Mouse (Mus musculus) frontal cortex, postnatal 14 days (tissue): ENCODE results near the gene Stim2.
A peak's percentile ranks its signal among the peaks of the same experiment; 100 is the strongest.

ENCODE experiments used
- DNase-seq, 2 experiments: peaks; one replicate each; pipeline ENCODE4 v3.0.0; 2022; ENCODE audit warnings: low spot score in 2 of 2

The Stim2 gene

GRCm38 (mm10) chr5:54049145-54049733 is 50.9 kb downstream of the Stim2 start:
- no peak for DNase-seq

GRCm38 (mm10) chr5:54049940-54050339 is 51.6 kb downstream of the Stim2 start:
- no peak for DNase-seq

- no peak for DNase-seq
These were observed 52.8 kb downstream of the Stim2 start for GRCm38 (mm10) chr5:54051056-54051455.

- no peak for DNase-seq
These were observed 53.9 kb downstream of the Stim2 start for GRCm38 (mm10) chr5:54052205-54052604.

- no peak for DNase-seq
These were observed 55.5 kb downstream of the Stim2 start for GRCm38 (mm10) chr5:54053673-54054366.

GRCm38 (mm10) chr5:54056266-54056665 is 58.0 kb downstream of the Stim2 start:
- no peak for DNase-seq

GRCm38 (mm10) chr5:54059998-54060397 is 61.7 kb downstream of the Stim2 start:
- no peak for DNase-seq

GRCm38 (mm10) chr5:54062079-54062478 is 63.8 kb downstream of the Stim2 start:
- no peak for DNase-seq

- DNase-seq, result no peak
These were observed 69.3 kb downstream of the Stim2 start for GRCm38 (mm10) chr5:54067591-54067990.

GRCm38 (mm10) chr5:54070549-54070948 is 72.2 kb downstream of the Stim2 start:
- DNase-seq, result no peak

- no peak for DNase-seq
These were observed 73.0 kb downstream of the Stim2 start for GRCm38 (mm10) chr5:54071288-54071687.

GRCm38 (mm10) chr5:54071705-54072104 is 73.4 kb downstream of the Stim2 start:
- DNase-seq, result no peak

GRCm38 (mm10) chr5:54073291-54073690 is 75.0 kb downstream of the Stim2 start:
- no peak for DNase-seq

GRCm38 (mm10) chr5:54079997-54080396 is 81.7 kb downstream of the Stim2 start:
- DNase-seq, result no peak

GRCm38 (mm10) chr5:54087912-54088311 is 89.6 kb downstream of the Stim2 start:
- DNase-seq, result no peak

GRCm38 (mm10) chr5:54098219-54098618 is 99.9 kb downstream of the Stim2 start:
- no peak for DNase-seq

- DNase-seq, result peak; percentile 35 to 41
These were observed 102.6 kb downstream of the Stim2 start for GRCm38 (mm10) chr5:54100916-54101315.

GRCm38 (mm10) chr5:54101318-54101717 is 103.0 kb downstream of the Stim2 start:
- DNase-seq, result no peak

GRCm38 (mm10) chr5:54101960-54102359 is 103.7 kb downstream of the Stim2 start:
- no peak for DNase-seq

GRCm38 (mm10) chr5:54106669-54107068 is 108.4 kb downstream of the Stim2 start:
- DNase-seq, result no peak

GRCm38 (mm10) chr5:54107069-54107468 is 108.8 kb downstream of the Stim2 start:
- DNase-seq, result no peak

GRCm38 (mm10) chr5:54109096-54109495 is 110.8 kb downstream of the Stim2 start:
- DNase-seq, result no peak

GRCm38 (mm10) chr5:54110789-54111188 is 112.5 kb downstream of the Stim2 start:
- no peak for DNase-seq

- DNase-seq, result peak in 1 of 2 experiments; percentile 64
These were observed 115.0 kb downstream of the Stim2 start for GRCm38 (mm10) chr5:54113284-54113683.
